Mouse (Mus musculus): ENCODE measurements around the gene Mapre1. TPM values are rescaled to one million over a fixed set of nuclear protein-coding genes. Genes with fewer than 3 reads are reported as not detected.
"Not testable (repeated sequence)": the region's sequence is repeated elsewhere in the genome, so short reads cannot be mapped to it uniquely, and the experiment has no call there.

Mapre1 gene
- 10 to 100 TPM; 92.5 to 98.8 TPM for total RNA-seq (2021)
- long read RNA-seq, experiment 1, full-length matches to known transcripts = 107 of 120 reads
- long read RNA-seq, experiment 1, partial matches to known transcripts = 4 of 120 reads
- long read RNA-seq, experiment 1, other reads (novel, unspliced or antisense) = 9 of 120 reads
- long read RNA-seq, experiment 2, full-length matches to known transcripts = 175 of 190 reads
- long read RNA-seq, experiment 2, partial matches to known transcripts = 6 of 190 reads
- long read RNA-seq, experiment 2, other reads (novel, unspliced or antisense) = 9 of 190 reads

DNA sequence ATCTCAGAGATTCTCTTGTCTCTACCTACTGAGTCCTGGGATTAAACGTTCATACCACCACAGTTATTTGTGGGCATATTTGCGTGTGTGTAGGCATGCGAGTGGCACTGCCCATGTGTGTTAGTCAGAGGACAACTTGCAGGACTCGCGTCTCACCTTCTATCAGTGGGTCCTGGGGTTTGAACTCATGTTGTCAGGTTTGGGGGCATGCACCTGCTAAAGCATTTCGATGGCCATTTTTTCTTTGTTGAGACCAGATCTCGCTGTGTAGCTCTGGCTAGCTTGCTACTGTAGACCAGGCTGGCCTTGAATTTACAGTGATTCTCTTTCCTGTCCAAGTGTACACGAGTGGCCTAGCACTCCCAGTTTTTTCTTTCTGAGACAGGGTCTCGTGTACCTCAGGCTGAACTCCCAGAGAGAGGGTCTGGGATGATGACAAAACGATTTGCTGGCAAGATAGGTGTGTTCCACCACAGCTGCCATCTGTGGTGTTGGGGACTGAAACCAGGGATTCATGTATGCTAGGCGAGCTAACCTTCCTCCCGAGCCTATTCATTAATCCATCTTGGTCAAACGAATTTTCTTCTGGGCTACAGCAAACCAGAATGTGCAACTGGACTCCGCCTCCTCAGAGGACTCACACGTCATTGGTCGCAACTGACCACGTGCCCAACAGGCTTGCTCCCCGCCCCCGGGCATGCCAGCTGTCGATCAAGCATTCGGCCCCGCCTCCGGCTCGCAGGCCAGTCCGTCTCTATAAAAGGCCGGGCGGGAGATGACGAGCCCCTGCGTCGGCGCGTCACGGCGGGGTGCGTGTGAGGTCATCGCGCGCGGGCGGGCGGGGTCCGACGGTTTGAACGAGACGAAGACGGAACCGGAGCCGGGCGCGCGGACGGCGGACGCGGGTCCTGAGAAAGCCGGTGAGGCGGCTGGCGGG lies at the start of gene Mapre1:
Gene Mapre1 (plus strand): TSS at position 775 of the 937 bp plus-strand sequence.
- DNase-seq (ENCODE audit: low spot score in 2 of 2) = peak; percentile 99

DNA sequence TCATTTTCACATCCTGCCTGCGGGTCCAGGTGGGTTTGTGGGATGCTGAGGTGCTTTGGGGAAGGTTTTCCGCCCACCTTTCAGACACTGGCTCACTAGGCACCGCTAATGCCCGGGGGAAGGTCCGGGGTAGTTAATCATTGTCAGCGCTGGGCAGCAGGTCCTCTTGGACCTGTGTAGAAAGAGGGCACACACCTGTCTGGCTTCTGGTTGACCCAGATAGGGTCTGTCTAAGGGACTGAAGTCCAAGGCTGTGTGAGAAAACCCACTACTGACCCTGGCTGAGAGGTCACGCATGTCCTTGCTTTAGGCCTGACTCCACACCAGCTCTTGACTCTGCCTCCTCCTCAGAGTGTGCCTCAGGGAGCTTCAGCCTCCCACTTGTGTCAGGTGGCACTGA lies 47.7 kb upstream of the Mapre1 start:
- not testable (repeated sequence) for DNase-seq (ENCODE audit: low spot score in 2 of 2)

GRCm38 (mm10) chr2:153694462-153695085 lies 46.5 kb upstream of the Mapre1 start:
- peak; percentile 42 to 59 for DNase-seq (ENCODE audit: low spot score in 2 of 2)

DNA sequence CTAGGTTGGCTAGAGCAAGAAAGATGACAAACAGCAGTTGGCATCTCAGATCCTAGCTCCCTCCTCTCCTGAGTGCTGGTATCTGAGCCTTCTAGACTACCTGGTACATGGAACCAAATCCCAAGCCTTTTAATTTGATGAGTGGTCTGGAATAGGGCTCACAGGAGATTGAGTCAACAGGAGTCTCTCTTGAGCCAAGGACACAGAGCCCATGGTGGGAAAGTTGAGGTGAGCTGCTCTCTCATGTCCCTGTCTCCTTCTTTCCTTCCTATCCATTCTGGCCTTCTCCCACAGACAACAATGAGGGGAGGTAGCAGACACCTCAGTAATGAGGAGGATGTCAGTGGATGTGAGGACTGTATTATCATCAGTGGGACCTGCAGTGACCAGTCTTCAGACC lies 44.7 kb upstream of the Mapre1 start, which contains the start of gene Dnmt3c:
Gene Dnmt3c (plus strand): TSS at position 301 of the 400 bp plus-strand sequence.
- DNase-seq (ENCODE audit: low spot score in 2 of 2) = no peak

DNA sequence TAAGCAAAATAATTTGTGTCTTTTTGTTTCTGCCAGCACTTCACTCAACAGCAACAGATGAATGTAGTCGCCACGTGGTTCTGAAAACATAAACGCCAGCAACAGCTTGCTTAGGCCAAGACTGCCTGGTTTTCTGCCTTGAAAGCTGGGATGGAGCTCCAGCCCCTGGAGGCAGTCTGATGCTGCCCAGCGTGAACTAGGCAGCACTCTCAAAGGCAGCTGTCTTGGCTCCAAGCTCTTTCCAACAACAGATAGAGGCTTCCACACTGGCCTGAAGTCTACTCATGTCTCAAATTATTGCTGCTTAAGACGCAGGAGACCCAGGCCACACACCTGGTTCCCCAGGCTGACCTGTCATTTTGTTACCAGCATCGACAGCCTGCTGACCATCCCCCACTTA lies 37.7 kb upstream of the Mapre1 start:
- no peak for DNase-seq (ENCODE audit: low spot score in 2 of 2)

- DNase-seq (ENCODE audit: low spot score in 2 of 2) = peak in 1 of 2 experiments; percentile 5
Measured at GRCm38 (mm10) chr2:153710701-153711330, 30.3 kb upstream of the Mapre1 start.

GRCm38 (mm10) chr2:153712646-153713091 lies 28.4 kb upstream of the Mapre1 start:
- no peak for DNase-seq (ENCODE audit: low spot score in 2 of 2)

GRCm38 (mm10) chr2:153713227-153713626 lies 27.8 kb upstream of the Mapre1 start:
- peak in 1 of 2 experiments; percentile 19 for DNase-seq (ENCODE audit: low spot score in 2 of 2)

DNA sequence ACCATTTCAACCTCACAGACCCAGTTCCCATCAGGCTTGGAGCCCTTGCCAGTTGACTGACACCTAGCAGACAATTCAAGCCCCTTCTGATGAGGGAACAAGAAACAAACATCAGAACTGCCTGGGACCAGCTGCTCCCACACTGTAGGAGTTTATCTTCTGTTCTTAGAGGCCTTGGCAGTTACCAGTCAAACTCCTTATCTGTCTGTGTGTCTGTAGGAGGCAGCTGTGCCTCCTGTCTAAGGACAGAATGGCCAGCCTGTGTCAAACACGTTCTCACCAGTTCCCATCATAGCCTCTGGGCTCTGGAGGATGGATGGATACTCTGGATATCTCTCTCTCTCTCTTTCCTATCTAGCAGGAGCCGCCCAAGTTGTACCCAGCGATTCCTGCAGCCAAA lies 23.2 kb upstream of the Mapre1 start:
- not testable (repeated sequence) for DNase-seq (ENCODE audit: low spot score in 2 of 2)

GRCm38 (mm10) chr2:153723098-153723497 lies 18.0 kb upstream of the Mapre1 start:
- no peak for DNase-seq (ENCODE audit: low spot score in 2 of 2)

- no peak for DNase-seq (ENCODE audit: low spot score in 2 of 2)
Measured at GRCm38 (mm10) chr2:153724424-153724823, 16.6 kb upstream of the Mapre1 start.

DNA sequence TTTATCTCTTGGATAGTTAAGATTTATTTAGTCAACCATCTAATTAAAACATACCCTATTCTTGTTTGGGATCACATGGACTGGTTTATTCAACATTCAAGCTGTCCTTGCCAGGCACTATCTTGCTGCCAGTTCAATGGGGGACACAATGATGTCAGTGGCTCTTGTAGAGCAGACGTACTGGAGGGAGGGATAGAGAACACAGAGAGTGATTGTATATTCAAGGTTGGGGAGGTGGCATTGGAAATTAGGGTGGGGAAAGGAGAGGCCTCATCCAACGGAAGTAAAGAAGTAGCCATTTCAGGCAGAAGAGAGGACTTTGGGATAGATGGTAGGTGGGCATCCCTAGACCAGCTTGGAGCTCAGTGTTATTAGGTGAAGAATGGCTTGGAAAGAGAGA lies 16.2 kb upstream of the Mapre1 start:
- DNase-seq (ENCODE audit: low spot score in 2 of 2) = no peak

- DNase-seq (ENCODE audit: low spot score in 2 of 2) = no peak
Measured at GRCm38 (mm10) chr2:153725291-153725690, 15.8 kb upstream of the Mapre1 start.

- no peak for DNase-seq (ENCODE audit: low spot score in 2 of 2)
Measured at GRCm38 (mm10) chr2:153734033-153734432, 7.0 kb upstream of the Mapre1 start.

DNA sequence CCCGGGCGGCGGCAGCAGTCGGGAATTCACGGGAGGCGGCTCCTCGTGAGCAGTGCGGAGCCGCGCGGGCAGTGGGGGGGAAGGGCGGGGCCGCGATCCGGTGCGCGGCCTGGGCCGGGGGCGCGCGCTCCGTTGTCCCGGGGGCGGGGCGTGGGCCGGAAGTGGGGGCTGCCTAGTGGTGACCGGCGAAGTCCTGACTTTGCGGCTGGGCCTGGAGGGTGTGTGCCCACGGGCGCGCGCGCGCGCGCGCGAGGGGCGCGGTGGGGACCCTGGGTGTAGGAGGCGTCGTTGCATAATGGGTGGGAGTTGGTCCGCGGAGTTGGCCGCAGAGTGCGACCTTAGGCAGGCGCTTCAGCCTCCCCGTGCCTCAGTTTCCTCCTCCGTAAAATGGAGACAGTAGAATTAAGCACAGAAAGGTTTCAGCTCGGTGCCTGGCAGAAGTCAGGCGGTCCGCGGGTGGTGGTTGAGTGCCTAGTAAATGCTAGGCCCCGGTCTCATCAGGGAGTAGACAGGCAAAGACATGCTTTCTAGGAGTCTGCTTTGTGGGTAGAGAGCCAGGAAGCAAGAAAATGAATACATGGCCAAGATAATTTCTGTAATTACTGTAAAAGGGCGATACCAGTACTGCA lies 477 bp downstream of the Mapre1 start:
- DNase-seq (ENCODE audit: low spot score in 2 of 2) = peak in 1 of 2 experiments; percentile 78

DNA sequence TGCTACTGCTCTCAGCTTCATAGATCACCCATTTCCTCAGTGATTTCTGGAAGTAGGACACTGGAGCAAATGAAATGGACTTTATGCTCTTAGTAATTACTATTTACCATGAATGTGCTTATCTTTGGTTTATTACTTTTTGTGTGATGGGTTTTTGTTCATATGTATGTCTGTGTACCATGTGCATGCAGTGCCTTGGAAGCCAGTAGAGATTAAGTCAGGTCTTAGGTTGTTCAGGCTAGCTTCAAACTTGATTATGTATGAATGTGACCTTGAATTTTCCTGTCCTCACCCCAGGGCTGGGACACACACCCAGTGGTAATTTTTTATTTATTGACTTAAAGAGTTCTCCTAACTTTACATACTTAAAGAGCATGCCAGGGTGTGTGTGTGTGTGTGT lies 6.9 kb downstream of the Mapre1 start:
- no peak for DNase-seq (ENCODE audit: low spot score in 2 of 2)

DNA sequence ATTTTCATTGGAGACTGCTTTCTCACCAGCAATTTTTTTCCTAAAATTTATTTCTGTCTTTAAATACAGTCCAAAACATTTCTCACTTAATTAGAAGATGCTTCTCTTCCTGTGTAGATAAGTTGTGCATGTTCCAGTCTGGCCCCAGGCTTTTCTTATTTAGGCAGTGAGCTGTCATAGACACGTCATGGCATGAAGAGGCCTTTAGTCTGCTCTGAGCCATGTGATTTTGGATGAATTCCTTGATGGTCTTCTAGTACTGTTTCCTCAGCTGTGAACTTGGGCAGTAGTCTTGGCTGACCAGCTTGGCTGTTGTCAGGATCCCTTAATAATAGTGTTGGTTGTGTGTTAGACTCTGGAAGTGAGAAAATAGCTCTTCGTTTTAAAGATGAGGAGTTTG lies 9.3 kb downstream of the Mapre1 start:
- no peak for DNase-seq (ENCODE audit: low spot score in 2 of 2)

DNA sequence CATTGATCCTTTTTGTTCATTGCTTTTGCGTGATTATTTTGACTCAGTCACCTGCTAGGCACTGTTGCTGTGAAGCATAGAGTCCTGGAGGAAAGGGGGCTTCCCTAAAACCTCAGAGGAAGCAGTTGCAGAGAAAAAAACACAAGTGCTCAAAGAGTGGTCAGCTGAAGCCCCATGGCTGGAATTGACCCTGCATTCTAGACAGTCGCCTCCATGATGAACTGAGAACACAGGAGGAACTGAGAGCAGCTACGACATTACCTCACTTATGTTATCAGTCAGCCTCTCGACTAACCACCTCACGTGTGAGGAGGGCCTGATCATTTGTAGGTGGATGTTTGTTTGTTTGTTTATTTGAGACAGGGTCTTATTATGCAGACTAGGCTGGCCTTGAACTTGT lies 21.0 kb downstream of the Mapre1 start:
- DNase-seq (ENCODE audit: low spot score in 2 of 2) = no peak

GRCm38 (mm10) chr2:153767484-153767883 lies 26.4 kb downstream of the Mapre1 start:
- DNase-seq (ENCODE audit: low spot score in 2 of 2) = no peak

DNA sequence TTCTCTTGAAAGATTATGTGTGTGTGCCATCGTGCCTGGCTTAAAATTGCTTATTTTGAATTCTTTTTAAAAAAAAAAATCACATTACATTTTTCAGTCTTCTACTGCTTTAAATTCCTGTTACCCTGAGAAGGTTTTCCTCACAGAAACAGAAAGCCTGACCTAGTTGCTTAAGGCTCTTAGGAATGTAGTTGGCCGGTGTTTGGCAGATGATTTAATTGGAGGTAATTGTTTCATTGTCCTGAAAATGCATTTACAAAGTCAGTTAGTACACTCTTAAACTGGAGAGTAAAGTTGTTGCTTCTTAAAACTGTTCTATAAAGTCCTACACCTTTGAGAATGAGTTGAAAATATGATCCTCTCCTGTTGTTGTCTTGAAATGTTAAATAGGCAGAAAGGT lies 27.8 kb downstream of the Mapre1 start:
- DNase-seq (ENCODE audit: low spot score in 2 of 2) = no peak

DNA sequence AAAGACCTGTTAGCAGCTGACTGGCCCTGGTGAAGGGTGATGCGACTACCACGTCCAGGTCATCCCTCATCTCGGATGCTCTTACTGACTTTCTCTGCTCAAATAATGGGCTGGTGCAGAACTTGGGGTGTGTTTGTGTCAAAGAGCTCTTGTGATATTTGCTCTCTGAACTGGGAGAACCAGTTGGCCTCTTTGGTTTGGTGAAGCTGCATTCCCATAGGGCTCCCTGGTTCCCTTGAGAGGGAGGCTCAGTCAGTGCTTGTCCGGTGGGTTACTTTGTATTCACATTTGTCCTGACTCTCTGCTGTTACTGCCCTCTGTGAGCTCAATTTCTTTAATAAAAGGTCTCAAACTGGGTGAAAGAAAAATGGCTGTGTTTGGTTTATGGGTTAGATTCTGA lies 31.9 kb downstream of the Mapre1 start:
- no peak for DNase-seq (ENCODE audit: low spot score in 2 of 2)

Data from adrenal gland, adult 18-20 months (tissue).